Mouse (Mus musculus) kidney, adult 9 months (tissue): ENCODE results near the gene Top1.
A peak's percentile ranks its signal among the peaks of the same experiment; 100 is the strongest.

Source experiments
- DNase-seq: peaks from one replicate; pipeline ENCODE4 v3.0.0; 2022

Top1 gene

GRCm38 (mm10) chr2:160723613-160724375, 78.1 kb downstream of the Top1 start:
- no peak for DNase-seq

- DNase-seq, result no peak
These were observed 78.8 kb downstream of the Top1 start for GRCm38 (mm10) chr2:160724536-160724935.

GRCm38 (mm10) chr2:160725877-160726864, 80.5 kb downstream of the Top1 start:
- DNase-seq, result no peak

- no peak for DNase-seq
These were observed 83.3 kb downstream of the Top1 start for GRCm38 (mm10) chr2:160728972-160729371.

GRCm38 (mm10) chr2:160729436-160729835, 83.7 kb downstream of the Top1 start:
- no peak for DNase-seq

GRCm38 (mm10) chr2:160729851-160730796, 84.4 kb downstream of the Top1 start:
- DNase-seq, result peak; percentile 72

- no peak for DNase-seq
These were observed 85.1 kb downstream of the Top1 start for GRCm38 (mm10) chr2:160730797-160731116.

- peak; percentile 95 for DNase-seq
These were observed 85.6 kb downstream of the Top1 start, which contains the start of gene Plcg1 for GRCm38 (mm10) chr2:160731117-160731838. Gene Plcg1 (plus strand): TSS chr2:160731300.

- peak; percentile 77 for DNase-seq
These were observed 86.2 kb downstream of the Top1 start for GRCm38 (mm10) chr2:160731839-160732261.

GRCm38 (mm10) chr2:160732420-160732995, 86.8 kb downstream of the Top1 start:
- DNase-seq, result no peak

GRCm38 (mm10) chr2:160733131-160733531, 87.4 kb downstream of the Top1 start:
- no peak for DNase-seq

GRCm38 (mm10) chr2:160734331-160734730, 88.6 kb downstream of the Top1 start:
- DNase-seq, result no peak

- no peak for DNase-seq
These were observed 90.1 kb downstream of the Top1 start for GRCm38 (mm10) chr2:160735706-160736310.

GRCm38 (mm10) chr2:160736466-160736865, 90.8 kb downstream of the Top1 start:
- no peak for DNase-seq

- DNase-seq, result no peak
These were observed 92.7 kb downstream of the Top1 start for GRCm38 (mm10) chr2:160738354-160738753.

GRCm38 (mm10) chr2:160739647-160740356, 94.1 kb downstream of the Top1 start:
- DNase-seq, result peak; percentile 57

GRCm38 (mm10) chr2:160740521-160741156, 95.0 kb downstream of the Top1 start:
- DNase-seq, result no peak

GRCm38 (mm10) chr2:160741580-160741979, 95.9 kb downstream of the Top1 start:
- no peak for DNase-seq

GRCm38 (mm10) chr2:160742161-160742609, 96.5 kb downstream of the Top1 start:
- DNase-seq, result no peak
